Mouse (Mus musculus): ENCODE data around the gene Hoxc6. TPM values are rescaled to one million over a fixed set of nuclear protein-coding genes. Genes with fewer than 3 reads are reported as not detected.

The Hoxc6 gene
- not detected for polyA plus RNA-seq (2014; fragmentation: Illumina TruSeq; extraction: RNeasy Lipid Tissue Mini Kit (QIAGEN cat#74804); ENCODE audit: low read depth, low replicate concordance)

GRCm38 (mm10) chr15:102997939-102998355 is at the start of gene Hoxc6:
TSS of gene Hoxc6 (plus strand) at chr15:102998257.

GRCm38 (mm10) chr15:102954192-102955006 is 43.7 kb upstream of the Hoxc6 start, which contains the start of gene Hoxc11:
TSS of gene Hoxc11 (plus strand) at chr15:102954427.

GRCm38 (mm10) chr15:102966776-102967311 is 31.2 kb upstream of the Hoxc6 start, which contains the start of gene Hoxc10:
TSS of gene Hoxc10 (plus strand) at chr15:102966796.

GRCm38 (mm10) chr15:102967312-102967510 is 30.8 kb upstream of the Hoxc6 start, which contains the start of gene Hoxc5:
TSS of gene Hoxc5 (plus strand) at chr15:102967443.

GRCm38 (mm10) chr15:102976171-102976570 is 21.9 kb upstream of the Hoxc6 start, which contains the start of gene Hoxc9:
TSS of gene Hoxc9 (plus strand) at chr15:102976439.

GRCm38 (mm10) chr15:102990461-102991397 is 7.3 kb upstream of the Hoxc6 start, which contains the start of gene Hoxc8:
TSS of gene Hoxc8 (plus strand) at chr15:102990607.

GRCm38 (mm10) chr15:103018636-103019035 is 20.6 kb downstream of the Hoxc6 start, which contains the start of gene Hoxc4:
TSS of gene Hoxc4 (plus strand) at chr15:103018934.

Other genes with a start within 250 kb of the Hoxc6 start
- gene Hoxc13, start 77.2 kb upstream of the Hoxc6 start, polyA plus RNA-seq (2014; fragmentation: Illumina TruSeq; extraction: RNeasy Lipid Tissue Mini Kit (QIAGEN cat#74804); ENCODE audit: low read depth, low replicate concordance), result not detected
- not detected for gene Hoxc12, start 61.5 kb upstream of the Hoxc6 start, polyA plus RNA-seq (2014; fragmentation: Illumina TruSeq; extraction: RNeasy Lipid Tissue Mini Kit (QIAGEN cat#74804); ENCODE audit: low read depth, low replicate concordance)
- not detected for gene Hoxc11, start 43.8 kb upstream of the Hoxc6 start, polyA plus RNA-seq (2014; fragmentation: Illumina TruSeq; extraction: RNeasy Lipid Tissue Mini Kit (QIAGEN cat#74804); ENCODE audit: low read depth, low replicate concordance)
- gene Hoxc10, start 31.5 kb upstream of the Hoxc6 start, polyA plus RNA-seq (2014; fragmentation: Illumina TruSeq; extraction: RNeasy Lipid Tissue Mini Kit (QIAGEN cat#74804); ENCODE audit: low read depth, low replicate concordance), result not detected
- not detected for gene Hoxc5, start 30.8 kb upstream of the Hoxc6 start, polyA plus RNA-seq (2014; fragmentation: Illumina TruSeq; extraction: RNeasy Lipid Tissue Mini Kit (QIAGEN cat#74804); ENCODE audit: low read depth, low replicate concordance)
- not detected for gene Hoxc9, start 21.8 kb upstream of the Hoxc6 start, polyA plus RNA-seq (2014; fragmentation: Illumina TruSeq; extraction: RNeasy Lipid Tissue Mini Kit (QIAGEN cat#74804); ENCODE audit: low read depth, low replicate concordance)
- gene Hoxc8, start 7.7 kb upstream of the Hoxc6 start, polyA plus RNA-seq (2014; fragmentation: Illumina TruSeq; extraction: RNeasy Lipid Tissue Mini Kit (QIAGEN cat#74804); ENCODE audit: low read depth, low replicate concordance), result not detected
- gene Hoxc4, start 20.7 kb downstream of the Hoxc6 start, polyA plus RNA-seq (2014; fragmentation: Illumina TruSeq; extraction: RNeasy Lipid Tissue Mini Kit (QIAGEN cat#74804); ENCODE audit: low read depth, low replicate concordance), result not detected
- 8.7 TPM for gene Smug1, start 168.8 kb downstream of the Hoxc6 start, polyA plus RNA-seq (2014; fragmentation: Illumina TruSeq; extraction: RNeasy Lipid Tissue Mini Kit (QIAGEN cat#74804); ENCODE audit: low read depth, low replicate concordance)
- gene Cbx5, start 241.6 kb downstream of the Hoxc6 start, polyA plus RNA-seq (2014; fragmentation: Illumina TruSeq; extraction: RNeasy Lipid Tissue Mini Kit (QIAGEN cat#74804); ENCODE audit: low read depth, low replicate concordance), result 32.8 TPM
- gene Hnrnpa1, start 242.2 kb downstream of the Hoxc6 start, polyA plus RNA-seq (2014; fragmentation: Illumina TruSeq; extraction: RNeasy Lipid Tissue Mini Kit (QIAGEN cat#74804); ENCODE audit: low read depth, low replicate concordance), result 211 TPM

All from heart, adult 10 weeks (tissue).